Mouse (Mus musculus) layer of hippocampus, postnatal 25 days (tissue): ENCODE measurements around the gene Pigs. TPM values are rescaled to one million over a fixed set of nuclear protein-coding genes. Genes with fewer than 3 reads are reported as not detected.

Experiments used
- DNase-seq, 2 experiments: peaks; one replicate each; pipeline ENCODE4 v3.0.0; 2022; ENCODE audit warnings: mixed read lengths in 2 of 2, low spot score in 1 of 2; ENCODE audit errors: extremely low spot score in 1 of 2
- total RNA-seq, 2 experiments: library from RNA; stranded (reverse); gene quantifications; 2 replicates each; pipeline ENCODE4 v1.2.3; 2021

The Pigs gene
- 10 to 100 TPM; 62.2 to 65.8 TPM for total RNA-seq

GRCm38 (mm10) chr11:78327634-78328511 lies at the start of gene Pigs:
Gene Pigs, plus strand, starts transcription at chr11:78328415.
- peak; percentile 87 to 90 for DNase-seq

- no peak for DNase-seq
Measured at GRCm38 (mm10) chr11:78278853-78279252, 49.4 kb upstream of the Pigs start.

DNA sequence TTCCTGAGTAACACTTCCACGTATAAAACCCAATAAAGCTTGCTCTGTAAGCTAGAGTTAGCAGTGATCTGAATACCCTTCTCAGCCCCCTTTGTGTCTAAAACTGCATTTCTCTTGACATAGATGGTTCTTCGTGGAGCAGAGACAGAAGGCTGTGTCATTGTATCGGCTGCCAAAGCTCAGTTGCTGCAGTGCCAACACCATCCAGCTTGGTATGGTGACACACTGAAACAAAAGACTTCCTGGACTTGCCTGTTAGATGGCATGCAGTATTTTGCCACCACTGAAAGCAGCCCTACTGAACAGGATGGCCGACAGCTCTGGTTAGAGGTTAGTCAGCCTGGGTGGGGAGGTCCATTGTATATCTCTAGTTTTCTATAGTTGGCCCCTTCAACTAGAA lies 48.6 kb upstream of the Pigs start:
- DNase-seq, result no peak

- no peak for DNase-seq
Measured at GRCm38 (mm10) chr11:78289146-78289763, 39.0 kb upstream of the Pigs start.

GRCm38 (mm10) chr11:78290654-78291053 lies 37.6 kb upstream of the Pigs start, which contains the start of gene BC030499:
Gene BC030499, plus strand, starts transcription at chr11:78290841.
- DNase-seq, result no peak

DNA sequence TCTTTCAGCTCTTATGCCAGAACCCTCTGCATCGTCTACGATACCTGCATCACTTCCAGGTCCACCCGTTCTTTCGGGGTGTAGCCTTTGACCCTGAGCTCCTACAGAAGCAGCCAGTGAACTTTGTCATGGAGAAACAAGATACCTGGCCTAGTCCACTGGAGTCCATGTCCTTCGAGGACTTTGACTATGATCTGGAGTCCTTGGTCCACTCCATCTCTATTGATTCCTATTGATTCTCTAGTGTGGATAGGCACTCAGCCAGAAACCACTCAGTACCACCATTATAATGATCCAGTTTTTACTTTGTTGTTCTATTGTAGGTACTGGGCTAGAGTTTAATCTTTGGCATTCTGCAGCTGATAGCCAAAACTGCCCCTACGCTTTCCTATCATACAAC lies 33.6 kb upstream of the Pigs start:
- no peak for DNase-seq

- DNase-seq, result no peak
Measured at GRCm38 (mm10) chr11:78300917-78301316, 27.3 kb upstream of the Pigs start.

DNA sequence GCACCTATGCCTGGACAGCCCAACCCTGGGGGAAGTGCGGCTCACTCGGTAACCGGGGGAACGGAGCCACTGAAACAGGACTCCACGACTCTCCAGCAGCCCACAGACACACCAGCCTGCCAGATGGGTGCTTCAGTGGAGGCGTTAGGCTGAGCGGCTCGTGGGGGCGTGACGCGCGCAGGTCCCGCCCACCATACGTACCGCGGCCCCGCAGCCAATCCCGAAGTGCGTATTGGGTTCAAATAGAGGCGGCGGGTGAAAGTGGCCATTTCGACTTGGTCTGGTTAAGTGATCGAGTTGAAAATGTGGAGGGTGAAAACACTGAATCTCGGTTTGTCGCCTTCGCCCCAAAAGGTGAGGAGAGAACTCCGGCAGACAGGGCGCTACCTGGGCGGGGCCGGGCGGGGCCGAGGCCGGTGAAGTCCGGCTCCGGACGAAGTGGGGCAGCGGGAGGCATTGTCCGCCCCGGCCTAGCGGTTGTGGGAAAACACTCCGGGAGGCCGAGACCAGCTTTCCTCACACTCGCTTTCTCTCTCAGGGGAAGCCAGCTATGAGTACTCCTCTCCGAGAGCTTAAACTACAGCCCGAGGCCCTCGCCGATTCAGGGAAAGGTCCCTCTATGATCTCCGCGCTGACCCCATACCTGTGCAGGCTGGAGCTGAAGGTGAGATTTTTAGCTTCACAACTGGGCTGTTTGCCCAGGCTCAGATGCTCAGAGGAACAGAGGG lies 26.7 kb upstream of the Pigs start, which contains the start of gene Spag5:
Gene Spag5 (plus strand): TSS at position 173 of the 728 bp plus-strand sequence.
- DNase-seq, result peak; percentile 73 to 77

DNA sequence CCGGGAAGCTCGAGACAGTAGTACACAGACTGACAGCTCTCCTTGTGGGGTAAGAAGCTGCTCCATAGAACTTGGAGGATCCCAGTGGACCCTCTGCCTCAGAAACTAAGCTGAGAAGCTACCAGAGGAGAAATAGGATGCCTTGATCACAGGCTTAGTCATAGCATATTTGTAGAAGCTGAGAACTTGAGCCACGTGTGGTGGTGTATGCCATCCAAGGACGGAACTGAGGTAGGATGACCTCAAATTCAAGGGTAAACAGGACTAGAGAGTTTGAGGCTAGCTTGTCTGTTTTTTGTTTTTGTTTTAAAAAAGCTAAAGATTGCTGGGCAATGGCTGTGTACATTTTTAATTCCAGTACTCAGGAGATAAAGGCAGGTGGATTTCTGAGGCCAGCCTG lies 22.9 kb upstream of the Pigs start:
- DNase-seq, result no peak

GRCm38 (mm10) chr11:78310861-78311511 lies 17.2 kb upstream of the Pigs start:
- no peak for DNase-seq

GRCm38 (mm10) chr11:78313662-78314061 lies 14.6 kb upstream of the Pigs start:
- DNase-seq, result no peak

- no peak for DNase-seq
Measured at GRCm38 (mm10) chr11:78318411-78318810, 9.8 kb upstream of the Pigs start.

DNA sequence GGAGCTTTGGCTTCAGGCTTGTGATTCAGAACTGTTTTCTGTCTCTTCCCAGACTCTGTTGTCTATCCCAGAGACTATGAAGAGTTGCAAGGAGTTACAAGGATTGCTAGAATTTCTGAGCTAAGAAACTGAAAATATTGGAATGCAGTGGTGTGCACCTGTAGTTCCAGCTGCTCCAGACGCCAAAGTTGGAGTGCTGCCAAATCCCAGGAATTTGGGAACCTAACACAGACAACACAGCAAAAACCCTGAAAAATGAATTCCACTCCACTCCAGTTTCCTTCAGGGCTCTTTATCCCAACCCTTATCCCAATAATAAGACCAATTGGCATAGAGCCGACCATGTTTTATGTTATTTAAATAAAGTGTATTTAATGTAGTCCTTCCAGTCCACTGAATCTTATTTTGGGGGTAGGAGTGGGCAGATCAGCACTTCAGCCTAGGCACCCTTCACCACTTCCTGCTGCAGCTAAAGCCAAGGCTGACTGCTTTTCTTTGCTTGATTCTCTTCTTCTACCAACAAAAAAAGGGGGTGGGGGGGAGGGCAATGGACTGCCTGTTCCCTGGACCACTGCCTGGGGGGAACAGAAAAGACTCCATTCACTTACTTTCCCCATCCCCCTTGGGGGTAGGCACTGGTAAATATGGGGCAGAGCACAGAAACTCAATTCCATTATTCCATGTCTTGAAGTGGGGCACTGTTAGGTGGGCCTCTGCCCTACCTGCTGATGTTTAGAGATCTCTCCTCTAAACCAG lies 6.0 kb upstream of the Pigs start:
- no peak for DNase-seq

- DNase-seq, result peak; percentile 32 to 51
Measured at GRCm38 (mm10) chr11:78322860-78323259, 5.4 kb upstream of the Pigs start, which contains the start of gene Aldoc. Gene Aldoc, plus strand, starts transcription at chr11:78322968.

- DNase-seq, result peak; percentile 17 to 51
Measured at GRCm38 (mm10) chr11:78324000-78324785, 4.0 kb upstream of the Pigs start.

- DNase-seq, result no peak
Measured at GRCm38 (mm10) chr11:78324965-78325364, 3.2 kb upstream of the Pigs start.

DNA sequence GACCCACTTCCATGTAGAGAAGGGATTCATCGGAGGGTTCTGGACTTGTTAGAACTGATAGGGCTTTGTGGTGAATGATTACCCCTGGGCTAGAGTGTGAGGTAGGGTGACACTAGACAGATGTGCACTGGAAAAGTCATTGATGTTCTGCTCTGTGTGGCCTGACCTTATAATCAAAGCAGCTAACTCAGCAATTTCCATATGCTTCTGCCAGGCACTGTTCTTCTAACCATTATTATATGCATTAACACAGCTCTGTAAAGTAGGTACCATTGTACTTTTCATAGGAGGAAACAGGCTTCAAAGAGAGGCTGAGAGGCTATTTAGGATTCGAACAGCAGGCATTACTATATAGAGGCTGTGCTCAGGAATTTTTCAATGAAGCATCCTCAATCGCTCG lies 1.0 kb upstream of the Pigs start:
- DNase-seq, result no peak

DNA sequence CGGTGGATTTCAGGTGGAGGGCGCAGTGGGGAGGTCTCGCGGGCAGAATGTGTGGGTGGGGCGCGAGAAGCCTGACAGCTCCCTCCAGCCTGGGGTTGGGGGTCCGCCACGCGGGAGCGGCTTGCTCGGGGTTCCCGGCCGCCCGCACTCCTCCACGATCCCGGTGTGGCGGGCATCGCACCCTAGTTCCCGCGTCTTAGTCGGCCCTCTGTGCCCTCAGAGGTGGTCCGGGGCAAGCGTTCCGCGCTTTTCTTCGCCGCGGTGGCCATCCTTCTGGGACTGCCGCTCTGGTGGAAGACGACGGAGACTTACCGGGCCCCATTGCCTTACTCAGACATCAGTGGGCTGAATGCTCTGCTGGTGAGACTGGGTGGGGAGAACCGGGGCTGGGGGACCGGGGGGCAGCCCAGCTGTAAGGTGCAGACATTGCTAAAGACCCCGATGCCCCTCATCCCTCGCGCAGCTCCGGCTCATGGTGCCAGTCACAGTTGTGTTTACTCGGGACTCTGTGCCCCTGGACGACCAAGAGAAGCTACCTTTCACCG lies 369 bp downstream of the Pigs start:
- DNase-seq, result no peak

DNA sequence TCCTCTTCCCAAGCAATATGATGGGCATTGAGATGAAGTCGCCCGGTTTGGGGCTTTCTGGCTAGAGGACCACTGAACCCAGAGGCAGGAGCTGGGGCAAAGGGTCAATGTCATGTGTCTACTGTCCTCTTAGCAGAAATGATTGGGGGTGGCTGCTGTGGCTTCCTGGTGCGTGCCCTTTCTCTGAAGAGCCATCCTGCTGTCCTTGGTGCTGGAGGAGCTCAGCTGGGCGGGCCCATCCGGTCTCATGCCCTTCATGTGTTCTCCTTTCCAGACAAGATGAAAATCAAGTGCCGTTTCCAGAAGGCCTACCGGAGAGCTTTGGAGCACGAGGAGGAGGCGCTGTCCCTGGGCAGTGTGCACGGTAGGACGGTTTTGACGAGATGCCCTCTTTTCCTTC lies 4.5 kb downstream of the Pigs start:
- DNase-seq, result no peak
